Mouse (Mus musculus): ENCODE measurements around the gene Gm11172. TPM values are rescaled to one million over a fixed set of nuclear protein-coding genes. Genes with fewer than 3 reads are reported as not detected.

The Gm11172 gene
- polyA plus RNA-seq (2016; fragmentation: Nextera tagmentation; extraction: Ambion mirVana): not detected in 2 replicates

DNA sequence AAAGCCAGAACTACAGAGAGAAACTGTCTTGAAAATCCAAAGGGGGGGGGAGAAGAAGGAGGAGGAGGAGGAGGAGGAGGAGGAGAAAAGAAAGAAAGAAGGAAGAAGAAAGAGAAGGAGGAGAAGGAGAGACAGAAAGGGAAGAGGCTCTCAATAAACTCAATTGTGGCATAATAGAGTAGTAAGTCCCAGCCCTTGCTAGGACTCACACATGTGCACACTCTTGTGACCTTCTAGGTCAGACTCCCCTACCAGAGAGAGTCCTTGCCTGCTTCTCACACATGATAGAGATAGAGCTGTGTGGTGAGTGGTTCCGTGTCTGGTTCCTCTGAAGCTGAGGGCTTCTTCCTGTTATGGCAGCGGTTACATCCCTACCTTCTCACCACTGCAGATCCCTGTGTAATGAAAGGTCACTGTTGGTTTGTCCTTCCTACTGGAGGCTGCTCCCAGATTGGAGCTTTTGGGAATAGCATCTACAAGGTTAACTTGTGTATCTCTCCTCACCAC is at the start of gene Gm11172:
Gene Gm11172 (plus strand): TSS at position 51 of the 507 bp plus-strand sequence.
- H3K27me3 ChIP-seq: no peaks in the 10 kb centered on the region
- H3K4me2 ChIP-seq (replicated peaks): no peak within 1 kb of the TSS
- H3K4me3 ChIP-seq: no peak within 1 kb of the TSS
- no peak within 1 kb of the TSS for H3K27ac ChIP-seq
- WGBS: 81% methylated on average over 2 of the region's 2 CpGs
- H3K9me3 ChIP-seq: no peaks in the 10 kb centered on the region
- H3K4me1 ChIP-seq: no peaks in the 10 kb centered on the region
- no peaks in the 10 kb centered on the region for H3K36me3 ChIP-seq
- ATAC-seq (ENCODE audit: insufficient number of reproducible peaks, insufficient read depth, low FRiP score, low TSS enrichment): no peak
- H3K9ac ChIP-seq: no peak within 1 kb of the TSS

DNA sequence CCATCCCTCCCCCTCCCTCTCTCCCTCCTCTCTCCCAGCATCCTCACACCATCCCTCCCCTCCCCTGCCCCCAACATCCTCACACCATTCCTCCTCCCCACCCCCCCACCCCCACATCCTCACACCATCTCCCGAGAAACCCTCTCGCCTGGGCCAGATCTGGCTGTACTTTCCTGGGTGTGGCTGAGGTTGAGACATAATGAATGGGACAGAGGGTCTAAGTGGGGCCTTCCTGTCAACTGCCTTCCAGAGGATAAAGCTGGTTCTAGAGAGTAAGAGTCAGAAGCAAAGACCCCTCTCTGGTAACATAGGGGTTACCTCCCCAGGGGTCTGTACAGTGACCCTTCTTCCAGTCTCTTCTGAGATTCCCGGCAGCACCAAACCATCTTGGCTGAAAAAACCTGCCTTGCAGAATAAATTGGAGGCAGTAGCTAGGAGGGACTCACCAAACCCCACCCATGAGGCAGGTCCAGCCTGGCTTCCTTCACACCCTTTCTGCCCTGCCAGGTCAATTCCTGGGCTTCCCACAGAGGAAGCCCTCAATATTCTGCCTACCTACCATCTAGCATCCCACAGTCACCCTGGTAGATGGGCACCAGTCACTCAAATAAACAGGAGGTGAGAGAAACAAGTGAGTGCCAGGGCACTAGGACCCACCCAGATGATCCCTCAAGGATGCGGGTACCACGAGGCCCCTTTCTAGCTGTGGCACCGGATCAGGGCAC is 49.0 kb upstream of the Gm11172 start:
- Histone ChIP-seq H3K36me3 (no peaks in the 10 kb centered on the region), H3K9ac (no peak overlapping the region), H3K27me3 (0 out of 2 replicates have a peak, but pooled peaks cover 3% of the 10 kb centered on the region), H3K4me1 (no peaks in the 10 kb centered on the region), H3K4me3 (no peak overlapping the region), H3K27ac (no peak overlapping the region), H3K4me2 (replicated peaks) (no peak overlapping the region), H3K9me3 (no peaks in the 10 kb centered on the region)
- ATAC-seq (ENCODE audit: insufficient number of reproducible peaks, insufficient read depth, low FRiP score, low TSS enrichment): no peak
- WGBS: 66% methylated on average over 6 of the region's 6 CpGs

DNA sequence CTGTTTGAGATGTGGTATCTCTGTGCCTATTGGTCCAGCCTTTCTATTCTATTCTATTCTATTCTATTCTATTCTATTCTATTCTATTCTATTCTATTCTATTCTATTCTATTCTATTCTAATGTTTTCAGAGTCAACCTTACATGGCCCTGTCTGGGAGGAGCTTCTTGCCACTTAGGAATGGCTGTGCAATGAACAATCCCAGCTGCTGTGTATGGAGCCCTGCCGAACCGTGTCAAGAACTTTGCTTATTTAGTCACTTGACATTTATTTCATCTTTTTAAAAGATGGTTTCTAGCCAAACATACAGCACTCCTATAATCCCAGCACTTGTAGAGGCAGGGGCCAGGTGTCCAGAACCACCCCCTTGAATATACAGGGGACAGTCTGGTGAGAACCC is 48.4 kb upstream of the Gm11172 start:
- WGBS: 70% methylated on average over 2 of the region's 2 CpGs
- no peak for ATAC-seq (ENCODE audit: insufficient number of reproducible peaks, insufficient read depth, low FRiP score, low TSS enrichment)

DNA sequence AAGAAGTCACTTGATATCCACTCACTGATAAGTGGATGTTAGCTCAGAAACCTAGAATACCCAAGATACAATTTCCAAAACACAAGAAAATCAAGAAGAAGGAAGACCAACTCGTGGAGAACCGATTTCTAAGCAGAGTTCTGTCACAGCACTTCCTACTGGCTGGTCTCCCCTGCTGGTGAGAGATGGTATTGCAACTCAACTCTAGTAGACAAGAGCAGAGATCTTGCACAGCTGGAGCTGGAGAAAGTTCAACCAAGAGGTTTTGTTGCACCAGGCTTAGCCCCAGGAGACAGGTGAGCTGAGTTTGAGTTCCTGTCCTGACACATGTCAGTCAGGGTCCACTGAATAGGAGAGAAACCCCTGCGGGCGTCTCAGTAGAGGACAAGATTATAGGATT is 45.6 kb upstream of the Gm11172 start:
- H3K9ac ChIP-seq: no peak overlapping the region
- H3K9me3 ChIP-seq: no peaks in the 10 kb centered on the region
- H3K4me3 ChIP-seq: no peak overlapping the region
- no peaks in the 10 kb centered on the region for H3K36me3 ChIP-seq
- no peak overlapping the region for H3K27ac ChIP-seq
- no peak for ATAC-seq (ENCODE audit: insufficient number of reproducible peaks, insufficient read depth, low FRiP score, low TSS enrichment)
- no peak overlapping the region for H3K4me2 ChIP-seq (replicated peaks)
- H3K4me1 ChIP-seq: peaks cover 11% of the 10 kb centered on the region; the same call in 1 of the 2 replicates
- H3K27me3 ChIP-seq: 0 out of 2 replicates have a peak, but pooled peaks cover 4% of the 10 kb centered on the region
- WGBS: 40% methylated on average over 4 of the region's 4 CpGs

More for the DNA sequence above, 48.4 kb upstream of the Gm11172 start:
- H3K9ac ChIP-seq: no peak overlapping the region
- no peaks in the 10 kb centered on the region for H3K9me3 ChIP-seq
- H3K27me3 ChIP-seq: 0 out of 2 replicates have a peak, but pooled peaks cover 4% of the 10 kb centered on the region
- H3K4me2 ChIP-seq (replicated peaks): no peak overlapping the region
- H3K27ac ChIP-seq: no peak overlapping the region
- H3K4me3 ChIP-seq: no peak overlapping the region
- H3K4me1 ChIP-seq: no peaks in the 10 kb centered on the region
- H3K36me3 ChIP-seq: no peaks in the 10 kb centered on the region

DNA sequence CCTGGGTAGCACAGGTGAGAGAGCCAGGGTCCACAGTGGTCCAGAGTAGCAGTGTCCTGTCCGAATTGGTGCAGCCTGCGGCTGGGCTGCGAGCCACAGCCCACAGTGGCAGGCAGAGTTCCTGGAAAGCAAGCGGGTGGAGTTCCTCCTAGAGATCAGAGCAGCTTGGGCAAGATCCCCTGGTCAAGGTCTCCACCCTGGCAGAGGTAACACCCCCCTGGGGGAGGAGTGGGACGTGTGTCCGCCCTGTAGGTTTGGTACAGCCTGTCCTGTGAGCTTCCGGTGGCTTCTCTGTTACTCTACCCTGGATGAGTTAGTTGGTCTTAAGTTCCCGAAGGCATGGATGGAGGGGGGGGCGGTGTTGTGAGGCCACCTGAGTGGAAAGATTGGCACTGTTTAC is 43.9 kb upstream of the Gm11172 start:
- H3K27me3 ChIP-seq: 0 out of 2 replicates have a peak, but pooled peaks cover 4% of the 10 kb centered on the region
- H3K4me3 ChIP-seq: no peak overlapping the region
- WGBS: 60% methylated on average over 9 of the region's 9 CpGs
- H3K4me1 ChIP-seq: peaks cover 11% of the 10 kb centered on the region; the same call in 1 of the 2 replicates
- H3K9ac ChIP-seq: no peak overlapping the region
- H3K27ac ChIP-seq: no peak overlapping the region
- no peak overlapping the region for H3K4me2 ChIP-seq (replicated peaks)
- no peak for ATAC-seq (ENCODE audit: insufficient number of reproducible peaks, insufficient read depth, low FRiP score, low TSS enrichment)
- H3K36me3 ChIP-seq: no peaks in the 10 kb centered on the region
- no peaks in the 10 kb centered on the region for H3K9me3 ChIP-seq

DNA sequence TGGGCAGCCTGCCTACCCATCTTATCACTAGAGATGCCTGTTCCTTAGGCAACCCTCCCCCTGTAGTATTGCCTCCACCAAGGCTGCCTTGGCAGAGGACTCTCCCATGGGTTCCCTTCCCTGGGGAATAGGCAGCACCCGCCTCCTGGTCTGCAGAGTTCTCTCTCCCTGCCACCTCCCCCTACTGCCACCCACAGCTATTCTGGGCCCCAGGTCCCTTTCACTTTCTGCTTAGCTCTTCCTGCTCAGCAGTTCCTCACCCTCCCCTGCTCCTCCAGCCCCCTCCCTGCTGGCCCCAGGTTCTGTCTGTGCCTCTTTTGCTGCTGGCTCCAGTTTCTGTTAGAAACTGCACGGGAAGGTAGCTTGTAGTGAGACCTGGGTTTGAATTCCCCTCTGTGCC is 43.1 kb upstream of the Gm11172 start:
- 0 out of 2 replicates have a peak, but pooled peaks cover 4% of the 10 kb centered on the region for H3K27me3 ChIP-seq
- H3K27ac ChIP-seq: no peak overlapping the region
- H3K4me2 ChIP-seq (replicated peaks): no peak overlapping the region
- no peak for ATAC-seq (ENCODE audit: insufficient number of reproducible peaks, insufficient read depth, low FRiP score, low TSS enrichment)
- no peak overlapping the region for H3K4me3 ChIP-seq
- no peaks in the 10 kb centered on the region for H3K9me3 ChIP-seq
- no peaks in the 10 kb centered on the region for H3K36me3 ChIP-seq
- peaks cover 11% of the 10 kb centered on the region; the same call in 1 of the 2 replicates for H3K4me1 ChIP-seq
- no peak overlapping the region for H3K9ac ChIP-seq
- WGBS: 37% methylated on average over 2 of the region's 2 CpGs

DNA sequence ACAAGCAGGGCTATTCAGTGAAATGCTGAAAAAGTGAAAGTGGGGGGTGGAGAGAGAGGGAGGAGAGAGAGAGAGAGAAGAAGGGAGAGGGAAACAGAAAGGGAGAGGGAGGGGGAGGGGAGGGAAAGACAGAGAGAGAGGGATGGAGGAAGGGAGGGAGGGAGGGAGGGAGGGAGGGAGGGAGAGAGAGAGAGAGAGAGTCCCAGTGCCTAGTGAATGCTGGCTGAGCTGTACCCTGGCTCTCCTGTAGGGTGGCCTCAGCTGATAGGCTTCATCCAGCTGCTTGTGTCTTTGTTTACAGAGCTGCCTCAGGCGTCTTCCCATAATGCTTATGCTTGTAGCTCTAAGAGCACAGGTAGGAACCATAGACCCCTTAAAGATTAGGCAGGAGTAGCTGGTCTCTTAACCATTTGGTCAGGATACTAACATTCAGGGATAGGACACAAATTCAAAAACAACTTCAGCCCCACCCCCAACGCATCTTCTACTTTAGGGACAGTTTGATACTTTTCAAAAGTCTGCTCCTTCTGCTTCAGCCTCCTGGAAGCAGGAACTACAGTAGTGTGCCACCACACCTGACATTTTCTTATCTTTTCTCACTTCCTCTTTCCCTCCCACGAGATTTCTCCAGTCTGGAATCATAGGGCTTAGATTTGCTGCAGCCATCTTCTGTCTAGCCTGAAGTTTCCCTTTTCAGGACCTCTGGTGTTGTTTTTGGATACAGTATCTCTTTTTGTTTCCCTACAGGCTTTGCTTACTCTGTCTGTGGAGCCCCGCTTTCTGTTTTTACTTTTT is 42.0 kb upstream of the Gm11172 start:
- Histone ChIP-seq H3K4me2 (replicated peaks) (no peak overlapping the region), H3K9ac (no peak overlapping the region), H3K4me1 (peaks cover 11% of the 10 kb centered on the region; the same call in 1 of the 2 replicates), H3K4me3 (no peak overlapping the region), H3K9me3 (no peaks in the 10 kb centered on the region), H3K36me3 (no peaks in the 10 kb centered on the region), H3K27me3 (0 out of 2 replicates have a peak, but pooled peaks cover 4% of the 10 kb centered on the region), H3K27ac (no peak overlapping the region)
- 43% methylated on average over 4 of the region's 4 CpGs for WGBS
- ATAC-seq (ENCODE audit: insufficient number of reproducible peaks, insufficient read depth, low FRiP score, low TSS enrichment): no peak

DNA sequence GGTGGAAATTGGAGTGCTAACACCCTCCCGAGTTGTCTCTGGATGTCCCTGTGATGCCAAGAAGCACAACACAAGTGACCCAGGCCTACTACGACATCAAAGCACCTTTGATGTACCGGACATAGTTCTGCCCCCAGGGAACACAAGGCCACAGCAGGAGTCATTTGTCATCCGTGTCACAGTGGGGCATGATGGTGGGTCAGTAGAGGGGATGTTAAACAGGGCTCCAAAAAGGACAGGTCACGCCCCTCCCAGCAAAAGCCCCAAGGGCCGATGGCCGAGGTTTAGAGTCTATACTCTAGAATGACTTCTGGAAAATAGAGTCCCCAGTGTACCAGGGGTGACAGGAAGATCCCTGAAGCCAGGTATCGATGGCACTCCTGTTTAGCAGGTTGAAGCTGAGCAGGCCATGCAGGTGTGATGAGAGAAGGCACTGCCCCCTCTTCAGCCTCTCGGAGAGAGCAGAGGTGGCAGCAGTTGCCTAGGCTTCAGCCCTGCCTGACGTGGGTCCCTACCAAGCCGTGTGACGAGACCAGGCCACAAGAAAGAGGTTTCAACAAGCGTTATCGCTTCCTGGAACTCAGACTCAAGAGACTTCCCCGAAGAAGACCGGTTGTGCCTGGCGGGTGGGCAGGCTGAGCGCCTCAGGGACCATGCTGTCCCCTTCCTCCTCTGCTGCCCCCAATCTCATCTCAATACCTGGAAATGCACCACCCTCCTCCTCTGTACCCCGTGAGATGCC is 40.8 kb upstream of the Gm11172 start:
- Histone ChIP-seq H3K4me2 (replicated peaks) (no peak overlapping the region), H3K9me3 (no peaks in the 10 kb centered on the region), H3K4me3 (no peak overlapping the region), H3K27me3 (0 out of 2 replicates have a peak, but pooled peaks cover 4% of the 10 kb centered on the region), H3K9ac (no peak overlapping the region), H3K4me1 (peaks cover 11% of the 10 kb centered on the region; the same call in 1 of the 2 replicates), H3K27ac (no peak overlapping the region), H3K36me3 (no peaks in the 10 kb centered on the region)
- 55% methylated on average over 19 of the region's 19 CpGs for WGBS
- no peak for ATAC-seq (ENCODE audit: insufficient number of reproducible peaks, insufficient read depth, low FRiP score, low TSS enrichment)

DNA sequence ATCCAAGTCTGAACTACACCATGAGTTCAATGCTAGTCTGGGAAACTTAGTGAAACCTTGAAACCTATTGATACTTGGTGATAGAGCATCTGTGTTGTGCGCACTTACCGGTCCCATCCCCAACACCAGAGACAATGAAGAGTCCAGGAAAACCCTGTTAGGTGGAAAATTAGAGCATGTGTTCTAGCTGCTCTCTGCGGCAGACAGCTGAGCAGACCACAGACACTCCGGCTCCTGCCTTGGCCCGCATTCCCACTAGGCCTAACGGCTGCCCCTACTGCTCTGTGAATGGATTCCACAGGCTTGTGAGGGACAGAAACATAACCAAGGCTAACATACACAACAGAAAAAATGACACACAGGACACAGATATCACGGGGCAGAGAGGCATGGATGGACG is 39.2 kb upstream of the Gm11172 start:
- 85% methylated on average over 8 of the region's 8 CpGs for WGBS
- Histone ChIP-seq H3K36me3 (no peaks in the 10 kb centered on the region), H3K4me3 (no peak overlapping the region), H3K27me3 (0 out of 2 replicates have a peak, but pooled peaks cover 3% of the 10 kb centered on the region), H3K4me1 (peaks cover 11% of the 10 kb centered on the region; the same call in 1 of the 2 replicates), H3K4me2 (replicated peaks) (no peak overlapping the region), H3K27ac (no peak overlapping the region), H3K9ac (no peak overlapping the region), H3K9me3 (no peaks in the 10 kb centered on the region)
- no peak for ATAC-seq (ENCODE audit: insufficient number of reproducible peaks, insufficient read depth, low FRiP score, low TSS enrichment)

DNA sequence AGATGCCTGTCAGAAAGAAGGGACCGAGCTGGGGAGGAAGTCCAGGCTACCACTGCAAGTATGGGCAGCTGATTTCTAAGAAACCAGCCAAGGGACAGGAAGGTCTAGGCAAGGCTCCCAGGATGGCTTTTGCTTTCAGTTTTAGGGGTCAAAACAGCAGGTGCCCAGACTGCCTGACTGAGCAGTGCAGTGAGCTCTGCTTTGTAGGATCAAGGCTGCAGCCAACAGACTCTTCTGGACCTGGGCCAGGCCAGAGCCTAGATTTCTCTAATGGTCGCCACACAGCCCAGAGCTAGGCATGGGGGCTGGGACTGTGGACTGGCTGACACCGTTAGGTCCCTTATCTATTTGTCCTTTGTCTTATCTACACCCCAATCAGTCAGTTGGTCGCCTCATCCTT is 38.0 kb upstream of the Gm11172 start:
- Histone ChIP-seq H3K4me3 (no peak overlapping the region), H3K27ac (no peak overlapping the region), H3K9me3 (no peaks in the 10 kb centered on the region), H3K4me1 (peaks cover 8% of the 10 kb centered on the region; the same call in 1 of the 2 replicates), H3K9ac (no peak overlapping the region), H3K4me2 (replicated peaks) (no peak overlapping the region), H3K36me3 (no peaks in the 10 kb centered on the region), H3K27me3 (no peaks in the 10 kb centered on the region)
- WGBS: 71% methylated on average over 4 of the region's 4 CpGs
- no peak for ATAC-seq (ENCODE audit: insufficient number of reproducible peaks, insufficient read depth, low FRiP score, low TSS enrichment)

DNA sequence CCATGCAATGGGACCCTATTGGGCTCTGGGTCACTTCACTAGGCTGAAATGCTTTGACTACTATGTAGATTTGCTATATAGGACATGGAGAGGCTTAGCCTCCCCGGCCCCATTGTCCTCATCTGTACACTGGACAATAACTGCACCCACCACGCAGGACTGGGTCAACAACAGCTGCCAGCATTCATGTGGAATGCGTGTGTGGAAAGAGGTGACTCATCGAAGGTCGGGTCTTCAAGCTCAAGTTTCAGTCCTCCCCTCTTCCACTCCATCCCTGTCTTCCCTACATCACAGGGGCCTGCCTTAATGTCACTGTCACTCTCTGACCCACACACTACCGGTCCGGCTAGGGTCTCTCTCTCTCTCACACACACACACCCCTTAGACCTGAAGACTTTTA is 36.4 kb upstream of the Gm11172 start:
- Histone ChIP-seq H3K4me1 (peaks cover 5% of the 10 kb centered on the region), H3K9ac (no peak overlapping the region), H3K4me2 (replicated peaks) (no peak overlapping the region), H3K4me3 (no peak overlapping the region), H3K27ac (no peak overlapping the region), H3K27me3 (no peaks in the 10 kb centered on the region), H3K9me3 (no peaks in the 10 kb centered on the region), H3K36me3 (no peaks in the 10 kb centered on the region)
- ATAC-seq (ENCODE audit: insufficient number of reproducible peaks, insufficient read depth, low FRiP score, low TSS enrichment): no peak
- WGBS: 50% methylated on average over 7 of the region's 7 CpGs

All from embryonic facial prominence, embryonic 12.5 days (tissue).